Mouse (Mus musculus) spleen, postnatal 4 days (tissue): ENCODE measurements around the gene Phf12.
A peak's percentile ranks its signal among the peaks of the same experiment; 100 is the strongest.
"Not testable (repeated sequence)": the region's sequence is repeated elsewhere in the genome, so short reads cannot be mapped to it uniquely, and the experiment has no call there.

Experiments
- DNase-seq, 2 experiments: peaks; one replicate each; pipeline ENCODE4 v3.0.0; 2022; ENCODE audit warnings: low spot score in 2 of 2

Gene Phf12

DNA sequence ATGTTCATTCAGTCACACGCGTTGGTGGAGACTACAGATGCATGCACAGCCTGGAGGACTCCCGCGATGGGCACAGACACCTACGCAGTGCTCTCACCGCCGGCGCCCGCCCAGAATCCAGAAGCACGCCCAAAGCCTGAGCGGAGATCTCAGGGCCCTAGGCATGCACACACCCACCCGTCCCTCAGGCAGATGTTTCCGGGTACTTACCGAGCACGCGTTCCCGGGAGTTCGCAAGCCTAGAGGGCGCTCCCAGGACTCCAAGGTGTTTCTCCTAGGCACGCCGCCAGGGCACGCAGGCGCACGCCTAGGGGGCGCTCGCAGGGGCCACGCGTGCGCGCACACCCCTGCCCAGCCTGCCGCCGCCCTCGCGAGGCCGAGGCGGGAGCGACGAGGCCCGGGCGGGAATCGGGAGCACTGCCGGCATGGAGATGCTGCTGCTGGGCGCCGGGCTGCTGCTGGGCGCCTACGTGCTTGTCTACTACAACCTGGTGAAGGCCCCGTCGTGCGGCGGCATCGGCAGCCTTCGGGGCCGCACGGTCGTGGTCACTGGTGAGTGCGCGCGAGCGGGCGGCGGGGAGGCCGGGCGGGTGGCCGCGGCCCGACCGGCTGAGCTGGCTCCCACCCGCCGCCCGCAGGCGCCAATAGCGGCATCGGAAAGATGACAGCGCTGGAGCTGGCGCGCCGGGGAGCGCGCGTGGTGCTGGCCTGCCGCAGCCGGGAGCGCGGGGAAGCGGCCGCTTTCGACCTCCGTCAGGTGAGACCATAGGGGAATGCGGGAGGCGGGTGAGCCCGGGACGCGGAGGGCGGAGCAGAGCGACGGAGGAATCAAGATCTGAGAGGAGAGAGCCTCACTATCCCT is 49.6 kb downstream of the Phf12 start, which contains the start of gene Dhrs13:
Dhrs13 (plus strand) TSS at position 334 of the 862 bp plus-strand sequence.
- peak; percentile 92 to 96 for DNase-seq

DNA sequence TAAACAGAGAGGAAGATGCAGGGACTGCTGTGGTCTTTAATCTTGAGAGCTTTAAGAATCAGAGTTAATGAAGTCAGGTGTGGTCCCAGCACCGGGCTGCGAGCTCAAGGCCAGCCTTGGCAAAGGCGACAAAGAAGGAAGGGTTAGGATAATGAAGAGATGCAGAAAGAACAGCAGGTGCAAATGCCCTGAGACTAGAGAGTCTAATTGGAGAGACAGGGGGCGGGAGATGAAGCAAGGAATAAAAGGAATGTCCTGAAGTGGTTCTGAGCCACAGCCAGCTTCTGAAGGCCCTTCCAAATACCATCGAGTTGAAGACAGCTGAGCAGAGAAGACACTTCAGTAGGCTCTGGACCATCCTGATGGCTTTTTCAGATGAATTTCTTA is 50.2 kb downstream of the Phf12 start:
- no peak for DNase-seq

DNA sequence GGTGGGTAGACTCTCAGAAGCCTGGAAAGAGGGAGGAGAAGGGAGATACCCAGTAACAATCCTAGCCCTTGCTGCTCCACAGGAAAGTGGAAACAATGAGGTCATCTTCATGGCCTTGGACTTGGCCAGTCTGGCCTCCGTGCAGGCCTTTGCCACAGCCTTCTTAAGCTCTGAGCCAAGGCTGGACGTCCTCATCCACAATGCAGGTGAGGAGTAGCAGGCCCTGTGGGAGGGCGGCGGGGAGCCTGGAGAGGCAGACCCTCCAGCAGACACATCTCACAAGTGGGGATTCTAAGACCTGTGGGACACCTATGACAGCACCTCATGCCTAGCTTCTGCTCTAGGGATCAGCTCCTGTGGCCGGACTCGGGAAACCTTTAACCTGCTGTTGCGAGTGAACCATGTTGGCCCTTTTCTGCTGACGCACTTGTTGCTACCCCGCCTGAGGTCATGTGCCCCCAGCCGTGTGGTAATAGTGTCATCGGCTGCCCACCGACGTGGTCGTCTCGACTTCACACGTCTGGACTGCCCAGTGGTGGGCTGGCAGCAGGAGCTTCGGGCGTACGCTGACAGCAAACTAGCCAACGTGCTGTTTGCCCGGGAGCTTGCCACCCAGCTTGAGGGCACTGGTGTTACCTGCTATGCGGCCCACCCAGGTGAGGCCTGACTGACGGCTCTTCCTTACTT is 51.5 kb downstream of the Phf12 start:
- DNase-seq: peak in 1 of 2 experiments; percentile 64

DNA sequence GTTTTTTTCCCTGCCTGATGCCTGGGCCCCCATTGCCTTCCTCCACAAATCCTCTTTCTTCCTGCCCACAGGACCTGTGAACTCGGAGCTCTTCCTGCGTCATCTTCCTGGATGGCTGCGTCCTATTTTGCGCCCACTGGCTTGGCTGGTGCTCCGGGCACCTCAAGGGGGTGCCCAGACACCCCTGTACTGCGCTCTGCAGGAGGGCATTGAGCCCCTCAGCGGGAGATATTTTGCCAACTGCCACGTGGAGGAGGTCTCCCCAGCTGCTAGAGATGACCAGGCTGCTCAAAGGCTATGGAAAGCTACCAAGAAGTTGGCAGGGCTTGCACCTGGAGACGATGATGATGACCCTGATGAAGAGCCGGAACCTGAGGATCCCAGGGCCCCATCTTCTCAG is 54.2 kb downstream of the Phf12 start:
- no peak for DNase-seq

DNA sequence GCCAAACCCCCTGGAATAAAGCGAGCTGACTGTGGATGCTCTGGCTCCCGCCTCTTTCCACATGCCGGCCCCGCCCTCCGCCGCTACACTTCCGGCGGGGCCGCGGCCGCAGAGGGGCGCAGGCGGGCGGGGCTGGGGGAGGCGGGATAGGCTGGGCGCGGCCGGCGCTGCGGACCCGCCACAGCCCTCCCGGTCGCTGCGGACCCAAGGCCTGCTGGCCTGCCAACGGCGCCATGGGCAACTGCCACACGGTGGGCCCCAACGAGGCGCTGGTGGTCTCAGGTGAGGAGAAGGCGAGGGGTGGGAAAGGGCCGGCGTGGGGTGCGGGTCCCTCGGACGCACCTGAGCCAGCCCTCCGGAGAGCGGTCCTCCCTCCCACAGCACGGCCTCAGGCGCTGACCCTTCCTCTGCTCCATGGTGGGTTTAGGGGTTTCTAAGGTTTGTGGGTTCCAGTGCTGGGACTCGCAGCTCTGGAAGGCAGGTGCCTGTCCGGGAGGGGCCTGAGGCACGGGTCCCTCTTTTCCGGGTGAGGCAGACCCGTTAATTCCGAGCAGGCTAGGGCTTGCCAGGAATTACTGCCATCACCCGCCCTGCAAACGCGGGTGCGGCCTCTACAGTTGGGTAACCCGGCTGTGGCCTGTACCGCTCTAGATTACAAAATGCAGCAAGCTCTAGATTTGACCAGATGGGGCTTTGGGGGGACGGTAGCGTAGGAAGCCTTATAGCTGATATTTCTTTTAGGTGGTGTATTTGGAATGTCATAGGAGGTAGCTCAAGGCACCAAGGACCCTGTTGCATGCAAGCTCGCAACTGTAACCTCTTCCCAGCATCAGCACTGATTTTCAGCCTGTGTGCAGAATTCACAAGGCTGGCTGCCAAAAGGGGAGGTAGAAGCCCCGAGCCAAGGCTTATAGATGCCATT is 55.5 kb downstream of the Phf12 start, which contains the start of gene Flot2:
Flot2 (plus strand) TSS at position 101 of the 922 bp plus-strand sequence.
- DNase-seq: peak; percentile 55 to 85

DNA sequence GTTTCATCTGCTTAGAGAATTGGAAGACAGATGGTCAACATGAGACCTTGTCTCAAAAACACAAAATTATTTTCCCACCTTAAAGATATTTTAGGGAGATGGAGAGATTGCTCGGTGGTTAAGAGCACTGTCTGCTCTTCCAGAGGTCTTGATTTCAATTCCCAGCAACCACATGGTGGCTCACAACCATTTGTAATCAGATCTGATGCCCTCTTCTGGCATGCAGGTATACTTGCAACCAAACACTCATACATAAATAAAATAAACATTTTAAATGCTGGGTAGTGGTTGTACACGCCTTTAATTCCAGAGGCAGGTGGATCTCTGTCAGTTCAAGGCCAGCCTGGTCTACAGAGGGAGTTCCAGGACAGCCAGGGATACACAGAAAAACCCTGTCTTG is 58.3 kb downstream of the Phf12 start:
- DNase-seq: no peak

DNA sequence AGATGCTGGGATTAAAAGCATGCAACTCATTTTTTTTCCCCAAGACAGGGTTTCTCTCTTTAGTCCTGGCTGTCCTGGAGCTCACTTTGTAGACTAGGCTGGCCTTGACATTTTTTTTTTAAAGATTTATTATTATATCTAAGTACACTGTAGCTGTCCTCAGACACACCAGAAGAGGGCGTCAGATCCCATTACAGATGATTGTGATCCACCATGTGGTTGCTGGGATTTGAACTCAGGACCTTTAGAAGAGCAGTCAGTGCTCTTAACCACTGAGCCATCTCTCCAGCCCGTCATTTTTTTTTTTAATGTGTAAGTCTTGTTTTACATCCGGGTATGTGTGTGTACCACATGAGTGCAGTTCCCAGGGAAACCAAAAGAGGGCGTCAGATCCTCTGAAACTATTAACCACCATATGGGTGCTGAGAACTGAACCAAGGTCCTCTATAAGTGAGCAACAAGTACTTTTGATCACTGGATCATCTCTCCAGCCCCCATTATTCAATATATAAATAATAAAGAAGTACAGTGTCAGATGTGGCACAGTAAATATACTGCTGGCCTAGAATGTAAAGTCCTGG is 59.8 kb downstream of the Phf12 start:
- not testable (repeated sequence) for DNase-seq

DNA sequence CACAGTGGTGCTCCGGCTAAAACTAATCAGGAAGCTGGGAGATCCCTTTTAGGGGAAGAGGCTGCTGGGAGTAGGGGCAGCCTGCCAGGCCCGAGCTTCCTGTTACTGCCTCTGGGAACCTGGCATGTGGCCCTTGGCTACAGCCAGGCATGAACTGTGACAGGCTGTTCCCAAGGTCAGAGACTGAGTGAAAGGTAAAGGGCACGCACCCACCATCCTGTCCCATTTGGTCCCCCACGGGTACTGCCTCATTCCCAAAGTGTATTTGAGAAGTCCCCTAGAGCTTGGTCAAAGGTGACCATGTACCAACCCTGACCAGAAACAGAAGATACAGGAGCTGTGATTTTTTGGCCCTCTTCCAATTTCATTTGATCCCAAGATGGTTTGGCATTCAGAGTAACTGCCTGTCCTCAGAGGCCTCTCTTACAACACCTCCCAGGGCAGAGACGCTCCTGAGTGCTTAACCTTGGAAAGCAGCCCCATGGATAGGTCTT is 62.3 kb downstream of the Phf12 start:
- no peak for DNase-seq

DNA sequence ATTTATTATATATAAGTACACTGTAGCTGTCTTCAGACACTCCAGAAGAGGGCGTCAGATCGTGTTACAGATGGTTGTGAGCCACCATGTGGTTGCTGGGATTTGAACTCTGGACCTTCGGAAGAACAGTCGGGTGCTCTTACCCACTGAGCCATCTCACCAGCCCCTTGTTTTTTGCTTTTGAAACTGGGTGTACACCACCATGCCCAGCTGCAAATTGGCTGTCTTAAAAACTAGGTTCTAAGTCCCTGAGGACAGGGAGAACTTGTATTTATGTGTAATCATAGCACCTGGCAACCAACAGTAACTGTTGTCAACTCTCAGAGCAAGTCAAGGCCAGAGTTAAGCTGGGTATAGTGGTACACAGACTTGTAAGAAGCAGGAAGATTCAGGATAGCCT is 66.1 kb downstream of the Phf12 start:
- not testable (repeated sequence) for DNase-seq

DNA sequence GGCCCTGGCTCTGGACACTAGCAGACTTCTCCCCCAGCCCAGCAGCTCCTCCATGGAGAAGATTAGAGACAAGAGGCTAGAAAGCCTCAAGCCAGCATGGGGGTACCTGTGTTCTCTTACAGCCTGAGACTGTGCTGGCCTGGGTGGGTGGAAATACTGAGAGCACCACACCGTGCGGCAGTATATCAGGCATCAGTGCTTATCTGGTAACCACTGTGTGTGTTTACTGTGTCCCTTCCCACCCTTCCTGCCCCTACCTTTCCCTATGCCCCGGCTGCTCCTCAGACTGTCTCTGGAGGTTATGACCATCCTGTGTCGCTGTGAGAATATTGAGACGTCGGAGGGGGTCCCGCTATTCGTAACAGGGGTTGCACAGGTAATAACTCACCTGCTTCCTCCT is 70.5 kb downstream of the Phf12 start:
- DNase-seq: no peak

DNA sequence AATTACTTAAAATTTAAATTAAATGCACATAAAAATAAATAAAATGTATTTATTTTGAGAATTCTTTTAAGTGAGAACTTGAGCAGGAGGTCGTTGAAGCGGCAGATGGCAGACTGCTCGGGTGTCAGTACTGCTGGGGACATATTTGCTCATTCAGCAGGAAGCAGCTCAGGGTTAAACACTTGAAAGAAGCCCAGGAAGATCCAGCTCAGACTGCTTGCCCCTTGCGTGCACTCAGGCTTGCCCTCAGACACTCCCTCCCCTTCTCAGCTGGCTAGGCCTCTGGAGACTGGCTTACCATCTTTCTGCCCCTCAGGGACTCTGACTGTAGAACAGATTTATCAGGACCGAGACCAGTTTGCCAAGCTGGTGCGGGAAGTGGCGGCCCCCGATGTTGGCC is 74.4 kb downstream of the Phf12 start:
- no peak for DNase-seq

DNA sequence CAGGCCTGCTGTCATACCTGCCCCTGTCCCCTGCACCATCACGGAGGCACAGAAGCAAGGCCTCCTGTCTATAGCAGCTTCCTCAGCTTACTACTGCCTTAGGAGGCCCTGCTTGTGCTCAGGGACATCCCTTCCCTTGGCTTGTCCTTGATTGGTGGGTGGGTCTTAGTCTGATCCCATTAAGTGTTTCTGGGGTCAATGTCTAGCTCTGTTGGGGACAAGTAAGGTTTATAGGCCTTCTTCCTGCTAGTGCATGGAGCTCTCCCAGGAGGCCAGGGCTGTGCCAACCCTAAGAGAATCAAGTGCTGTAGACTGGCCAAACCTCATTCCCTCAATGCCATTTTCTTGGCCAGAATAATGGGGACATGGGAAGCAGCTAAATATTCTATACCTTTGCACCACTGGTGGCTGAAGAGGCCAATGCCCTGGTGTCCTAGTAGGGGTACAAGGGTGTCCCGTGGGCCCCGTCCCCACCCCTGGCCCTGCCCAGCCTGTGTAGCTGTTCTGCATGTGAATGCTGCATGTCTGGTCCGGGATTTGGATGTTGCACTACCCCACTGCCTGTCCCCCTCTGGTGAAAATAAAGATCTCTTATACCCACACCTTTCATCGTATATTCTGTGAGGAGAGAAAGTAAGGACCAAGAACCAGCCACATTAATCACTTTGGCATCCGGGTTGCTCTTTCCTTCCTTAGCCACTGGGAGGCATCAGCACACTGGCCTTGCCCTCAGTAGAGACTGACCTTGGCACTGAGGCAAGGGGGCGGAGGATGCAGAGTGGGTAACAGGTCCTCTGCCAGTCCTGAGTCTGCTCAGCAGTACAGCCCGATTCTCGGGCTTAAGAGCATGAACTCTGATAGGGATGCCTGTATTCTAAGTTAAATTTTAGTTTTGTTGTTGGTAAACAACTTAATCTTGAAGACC is 77.5 kb downstream of the Phf12 start:
- DNase-seq: peak; percentile 82 to 86

DNA sequence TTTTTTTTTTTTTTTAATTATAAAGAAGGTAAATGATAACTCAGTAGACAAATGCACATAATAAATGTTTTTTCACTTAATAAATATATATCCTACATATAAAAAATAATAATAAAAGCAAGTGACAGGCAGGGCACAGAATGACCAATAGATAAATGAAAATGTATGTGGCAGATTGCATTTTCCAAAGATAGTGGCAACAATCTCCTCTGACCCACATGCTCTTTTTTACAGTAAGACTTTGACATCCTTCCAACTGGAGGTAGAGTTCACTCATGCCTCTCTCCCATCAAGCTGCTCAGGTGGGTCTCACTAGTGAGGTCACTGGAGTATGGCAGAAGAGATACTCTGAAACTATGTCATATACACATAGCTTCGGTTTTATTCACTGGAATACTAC is 80.0 kb downstream of the Phf12 start:
- no peak for DNase-seq

DNA sequence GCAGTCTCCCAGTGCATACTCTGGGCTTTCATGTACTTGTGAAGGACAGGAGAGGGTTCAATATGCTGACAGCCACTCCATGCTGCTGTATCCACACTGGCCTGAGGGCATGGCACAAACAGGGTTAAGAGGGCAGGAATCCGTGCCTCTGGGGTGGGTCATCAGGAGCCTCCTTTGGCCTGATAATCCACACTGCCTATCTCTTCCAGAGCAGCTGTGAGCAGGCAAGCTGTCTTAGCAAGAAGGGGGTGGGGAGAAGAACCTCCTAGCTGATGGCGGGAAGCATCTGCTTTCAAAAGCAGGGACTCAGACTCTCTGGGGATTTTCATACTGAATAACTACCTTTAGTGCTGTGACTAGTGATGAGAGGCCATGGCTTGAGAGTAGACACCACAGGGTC is 83.4 kb downstream of the Phf12 start:
- peak; percentile 80 to 82 for DNase-seq

DNA sequence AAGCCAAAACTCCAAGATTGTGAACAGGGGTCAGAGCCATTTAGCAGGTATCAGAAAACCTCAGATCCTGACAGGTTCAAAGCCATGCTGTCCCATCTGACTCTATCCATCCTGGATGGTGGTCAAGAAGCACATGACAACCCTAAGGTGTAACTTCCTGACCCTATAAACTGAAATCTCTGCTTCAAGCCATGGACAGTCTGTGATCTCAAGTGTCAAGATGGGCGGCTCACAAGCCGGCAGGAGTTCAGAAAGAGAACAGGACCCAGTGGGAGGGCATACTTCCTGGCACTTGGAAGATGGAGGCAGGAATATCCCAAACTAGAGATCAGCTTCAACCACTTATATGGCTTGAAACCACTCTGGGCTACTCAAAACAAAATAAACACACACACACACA is 84.1 kb downstream of the Phf12 start:
- DNase-seq: peak in 1 of 2 experiments; percentile 63

DNA sequence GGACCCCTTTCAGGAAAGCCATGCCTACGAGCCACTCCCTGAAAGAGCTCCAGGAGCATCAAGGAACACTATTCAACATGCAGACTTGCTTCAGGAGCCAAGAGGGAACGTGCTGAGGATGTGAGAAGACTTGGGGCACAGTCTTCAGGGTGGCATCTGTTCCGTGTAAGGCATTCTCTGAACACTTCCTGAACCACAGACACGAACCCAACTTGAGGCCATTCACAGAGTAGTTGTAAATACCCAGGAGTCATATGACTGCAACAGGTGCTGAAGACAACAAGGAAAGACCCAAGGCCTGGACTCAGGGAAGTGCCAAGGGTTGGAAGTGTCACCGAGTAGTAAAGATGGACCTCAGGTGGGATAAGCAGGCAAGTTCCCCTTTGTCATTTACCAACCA is 85.0 kb downstream of the Phf12 start:
- peak in 1 of 2 experiments; percentile 63 for DNase-seq

DNA sequence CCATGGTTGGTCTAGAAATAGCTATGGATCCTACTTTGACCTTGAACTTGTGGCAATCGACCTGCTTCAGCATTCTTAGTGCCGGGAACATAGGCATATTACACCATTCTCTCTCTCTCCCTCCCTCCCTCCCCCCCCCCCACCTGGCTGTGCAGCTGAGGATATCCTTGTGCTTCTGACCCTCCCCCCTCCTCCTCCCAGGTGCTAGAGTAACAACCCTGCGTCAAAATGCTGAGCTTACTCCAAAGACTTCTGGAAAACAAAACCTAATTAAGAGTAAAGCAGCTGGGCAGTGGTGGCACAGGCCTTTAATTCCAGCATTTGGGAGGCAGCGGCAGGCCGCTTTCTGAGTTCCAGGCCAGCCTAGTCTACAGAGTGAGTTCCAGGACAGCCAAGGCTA is 86.6 kb downstream of the Phf12 start:
- DNase-seq: peak in 1 of 2 experiments; percentile 29

DNA sequence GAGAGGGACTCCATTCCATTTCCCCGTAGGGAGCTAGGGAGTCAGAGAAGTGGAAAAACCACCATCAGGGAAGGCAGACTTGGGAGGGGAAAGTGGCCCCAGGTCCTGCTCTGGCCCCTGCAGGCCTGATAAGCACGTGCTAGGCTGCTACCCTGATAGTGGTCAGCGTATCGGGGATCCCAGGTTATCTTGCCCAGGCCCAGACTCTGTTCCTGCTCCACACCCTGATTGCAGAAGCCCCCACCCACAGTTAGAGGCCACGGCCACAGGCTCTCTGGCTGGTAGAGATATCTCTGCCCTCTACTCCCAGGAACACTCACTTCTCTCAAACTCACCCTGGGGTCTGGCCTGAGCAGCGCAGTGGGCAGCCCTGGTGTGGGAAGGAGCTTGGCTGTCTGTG is 87.1 kb downstream of the Phf12 start:
- peak; percentile 86 to 88 for DNase-seq

DNA sequence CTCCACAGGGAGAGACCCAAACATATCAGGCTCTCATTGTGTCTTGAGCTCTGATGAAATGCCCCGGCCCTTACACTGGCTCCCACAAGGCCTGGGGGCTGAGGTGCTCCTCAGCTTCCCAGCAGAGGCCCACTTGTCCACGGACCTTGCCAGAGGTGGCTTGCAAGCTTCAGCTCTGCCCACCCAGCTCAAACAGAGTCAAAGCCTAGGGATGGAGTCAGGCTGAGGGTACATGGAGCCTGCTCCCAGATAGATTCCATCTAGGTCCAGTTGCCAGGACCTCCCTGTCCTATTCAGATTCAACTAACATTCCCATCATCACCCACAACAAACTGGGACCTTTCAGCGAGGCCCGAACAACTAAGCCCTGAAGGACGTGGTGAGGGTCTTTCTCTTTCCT is 89.4 kb downstream of the Phf12 start:
- DNase-seq: peak; percentile 37 to 74
